Mouse (Mus musculus) urinary bladder, postnatal 0 days (tissue): ENCODE data around the gene Adam19. TPM values are rescaled to one million over a fixed set of nuclear protein-coding genes. Genes with fewer than 3 reads are reported as not detected.

Experiments used
- microRNA-seq: library from miRNA; unstranded; fragments of <30 nt; microRNA quantifications from one replicate; pipeline ENCODE4, GENCODE M21; 2016
- polyA plus RNA-seq: library from polyadenylated mRNA; unstranded; fragments of >200 nt; fragmentation: Nextera tagmentation; extraction: Ambion mirVana; gene quantifications from 2 replicates; pipeline ENCODE4 v1.2.1, GENCODE M21; 2015

Adam19 gene
- polyA plus RNA-seq, result 14.9 and 18.4 TPM in 2 replicates

GRCm38 (mm10) chr11:46055896-46056769, at the start of gene Adam19:
Adam19 (plus strand) TSS chr11:46055992.

GRCm38 (mm10) chr11:46052105-46052659, 3.6 kb upstream of the Adam19 start, which contains the start of gene Gm12166:
Gm12166 (minus strand) TSS chr11:46052321.

GRCm38 (mm10) chr11:46165866-46166585, 110.2 kb downstream of the Adam19 start, which contains the start of gene Nipal4:
Nipal4 (minus strand) TSS chr11:46166508.

Small RNA genes lying within 50 kb of the gene (microRNA-seq; reads per million reads assigned to microRNA genes)
- not detected for gene Mir7239
- not detected for gene Mir8100

Other genes starting within 250 kb of the Adam19 start
- 42.8 and 49.7 TPM in 2 replicates for gene Clint1, start 203.9 kb upstream of the Adam19 start, polyA plus RNA-seq
- 3.5 and 4.3 TPM in 2 replicates for gene Lsm11, start 111.1 kb upstream of the Adam19 start, polyA plus RNA-seq
- 7.0 and 7.3 TPM in 2 replicates for gene Thg1l, start 100.5 kb upstream of the Adam19 start, polyA plus RNA-seq
- gene Sox30, start 75.7 kb upstream of the Adam19 start, polyA plus RNA-seq, result 0.16 and 0.17 TPM in 2 replicates
- 5.2 and 5.5 TPM in 2 replicates for gene Gm12166, start 3.7 kb upstream of the Adam19 start, polyA plus RNA-seq
- 117 and 131 TPM in 2 replicates for gene Nipal4, start 110.5 kb downstream of the Adam19 start, polyA plus RNA-seq
- gene Fndc9, start 179.5 kb downstream of the Adam19 start, polyA plus RNA-seq, result 0.07 TPM in 1 of 2 replicates, not detected in the other